Mouse (Mus musculus): ENCODE measurements around the gene Carmil3.

DNA sequence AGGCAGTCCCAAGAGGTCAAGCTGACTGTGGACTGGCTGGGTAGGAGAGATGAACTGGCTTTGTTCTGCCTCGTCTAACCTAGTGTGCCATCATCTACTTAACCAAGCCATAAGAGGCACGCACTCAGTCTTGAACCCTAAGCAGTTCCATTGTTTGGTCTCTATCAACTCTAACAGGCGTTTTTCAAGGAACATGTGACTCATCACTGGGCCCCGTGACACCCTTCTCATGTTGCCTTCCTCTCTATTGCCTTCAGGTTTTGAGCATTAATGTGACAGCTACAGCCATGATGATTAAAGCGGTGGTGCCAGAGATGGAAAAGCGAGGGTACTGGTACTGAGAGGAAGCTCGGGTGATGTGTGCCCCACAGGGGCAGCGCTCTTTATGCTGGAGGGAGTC lies 3.6 kb upstream of the Carmil3 start:
- TF ChIP-seq GATA1 (IDR thresholded peaks at IDR 0.05; ENCODE audit: borderline replicate concordance, low read length) (no peak), FLI1 (IDR thresholded peaks at IDR 0.05; ENCODE audit: low read length) (no peak)
